ENCODE assay signal across 18 mouse cellular contexts in genomic region chr4:139948591-139948990, GRCm38 (mm10). TPM values are rescaled to one million over a fixed set of nuclear protein-coding genes. Genes with fewer than 3 reads are reported as not detected.
DNase-seq lines count a peak whose midpoint lies in the region; ATAC-seq and TF ChIP-seq lines count a peak whose summit lies in the region.
"Had no signal": no experiment of that assay in that cellular context is flagged by ENCODE, and none has a peak within 500 bp of the region (broad histone marks: within the 10 kb centered on the region; RNA-seq: fewer than 3 reads in every experiment).

No protein-coding gene starts in this region.

- 16% methylated on average over 7 of the region's 7 CpGs for WGBS in lung, embryonic 14.5 days
- WGBS in hindbrain, embryonic 13.5 days, result 8% methylated on average over 7 of the region's 7 CpGs
- WGBS in heart, embryonic 11.5 days (ENCODE audit: insufficient replicate concordance), result 29% methylated on average over 7 of the region's 7 CpGs

- no peaks in the 10 kb centered on the region for H3K36me3 ChIP-seq in lung, embryonic 14.5 days (ENCODE audit: insufficient read depth)
- H3K36me3 ChIP-seq in hindbrain, embryonic 13.5 days, result no peaks in the 10 kb centered on the region
- no peaks in the 10 kb centered on the region for H3K36me3 ChIP-seq in heart, embryonic 11.5 days (ENCODE audit: control insufficient read depth, insufficient read depth, low read length)
- H3K36me3 ChIP-seq: heart, embryonic 10.5 days; limb, embryonic 10.5 days; liver, embryonic 13.5 days had no signal

- ATAC-seq in lung, embryonic 14.5 days (ENCODE audit: insufficient read depth), result no peak
- ATAC-seq in hindbrain, embryonic 13.5 days (ENCODE audit: low FRiP score), result peak; percentile 70
- ATAC-seq in heart, embryonic 11.5 days (replicated peaks; ENCODE audit: insufficient number of reproducible peaks, low FRiP score, low TSS enrichment), result no peak

- no peak overlapping the region for H3K4me2 ChIP-seq in lung, embryonic 14.5 days
- no peak overlapping the region for H3K4me2 ChIP-seq in hindbrain, embryonic 13.5 days
- H3K4me2 ChIP-seq in heart, embryonic 11.5 days, result no peak overlapping the region
- H3K4me2 ChIP-seq: liver, embryonic 13.5 days had no signal

- no peak for TF ChIP-seq CTCF in lung, embryonic 14.5 days (IDR thresholded peaks at IDR 0.05; ENCODE audit: low read depth)

- H3K4me3 ChIP-seq in lung, embryonic 14.5 days (ENCODE audit: low read depth, low read length), result no peak overlapping the region
- no peak overlapping the region for H3K4me3 ChIP-seq in hindbrain, embryonic 13.5 days
- H3K4me3 ChIP-seq in heart, embryonic 11.5 days (ENCODE audit: low read depth, low read length), result no peak overlapping the region
- H3K4me3 ChIP-seq: heart, embryonic 10.5 days; limb, embryonic 10.5 days; liver, embryonic 13.5 days had no signal

- no peak overlapping the region for H3K9ac ChIP-seq in lung, embryonic 14.5 days
- no peak overlapping the region for H3K9ac ChIP-seq in hindbrain, embryonic 13.5 days
- no peak overlapping the region for H3K9ac ChIP-seq in heart, embryonic 11.5 days (ENCODE audit: low read depth, low read length)
- H3K9ac ChIP-seq: liver, embryonic 13.5 days had no signal

- H3K27ac ChIP-seq in lung, embryonic 14.5 days (ENCODE audit: low read depth), result no peak overlapping the region
- peak overlapping the region; percentile 68 for H3K27ac ChIP-seq in hindbrain, embryonic 13.5 days
- no peak overlapping the region for H3K27ac ChIP-seq in heart, embryonic 11.5 days (ENCODE audit: low read depth, low read length)
- H3K27ac ChIP-seq: heart, embryonic 10.5 days; limb, embryonic 10.5 days; liver, embryonic 13.5 days had no signal

- peak; percentile 47 to 65 for DNase-seq in cerebellum, postnatal 10 days
- DNase-seq in cerebellum, adult 18-20 months, result no peak
- DNase-seq in lung, embryonic 14.5 days, result peak; percentile 16
- no peak for DNase-seq in lung, postnatal 4 days
- DNase-seq in retina, embryonic 14.5 days (ENCODE audit: low spot score), result peak; percentile 49
- DNase-seq in gastrocnemius, adult 8-10 months (ENCODE audit: low spot score in 2 of 2), result no peak
- DNase-seq: cerebellum, postnatal 36 days; gastrocnemius, postnatal 10 days; heart, postnatal 36 days; kidney, adult 8-10 months; kidney, postnatal 4 days; liver, embryonic 13.5 days; lung, postnatal 14 days; right cerebral cortex, postnatal 4 days had no signal

- no peaks in the 10 kb centered on the region for H3K27me3 ChIP-seq in lung, embryonic 14.5 days (ENCODE audit: insufficient read depth, low read length)
- H3K27me3 ChIP-seq in hindbrain, embryonic 13.5 days, result peaks cover 36% of the 10 kb centered on the region
- H3K27me3 ChIP-seq in heart, embryonic 11.5 days (ENCODE audit: control insufficient read depth, insufficient read depth, low read length), result no peaks in the 10 kb centered on the region
- H3K27me3 ChIP-seq: liver, embryonic 13.5 days had no signal

- no peaks in the 10 kb centered on the region for H3K9me3 ChIP-seq in lung, embryonic 14.5 days (ENCODE audit: low read depth, low read length)
- H3K9me3 ChIP-seq in hindbrain, embryonic 13.5 days, result no peaks in the 10 kb centered on the region
- H3K9me3 ChIP-seq in heart, embryonic 11.5 days (replicated peaks; ENCODE audit: control insufficient read depth, low read length), result peaks cover 3% of the 10 kb centered on the region; the same call in 1 of the 2 replicates
- H3K9me3 ChIP-seq: heart, embryonic 10.5 days; limb, embryonic 10.5 days had no signal

- no peaks in the 10 kb centered on the region for H3K4me1 ChIP-seq in lung, embryonic 14.5 days (ENCODE audit: insufficient read depth)
- H3K4me1 ChIP-seq in hindbrain, embryonic 13.5 days (replicated peaks), result peaks cover 23% of the 10 kb centered on the region
- H3K4me1 ChIP-seq in heart, embryonic 11.5 days (ENCODE audit: control insufficient read depth, insufficient read depth, low read length), result 0 out of 2 replicates have a peak, but pooled peaks cover 2% of the 10 kb centered on the region
- H3K4me1 ChIP-seq: liver, embryonic 13.5 days had no signal

RNA-seq across cellular contexts. Expression of gene Klhdc7a, which starts 19.2 kb away (rescaled TPM):
- polyA plus RNA-seq in lung, embryonic 14.5 days (2014; fragmentation: Nextera tagmentation; extraction: Ambion mirVana), result 0.47 and 0.53 TPM in 2 replicates
- polyA plus RNA-seq in hindbrain, embryonic 13.5 days (2015; fragmentation: Nextera tagmentation; extraction: Ambion mirVana), result 0.47 and 0.61 TPM in 2 replicates
- polyA plus RNA-seq in heart, embryonic 11.5 days (2014; fragmentation: Nextera tagmentation; extraction: Ambion mirVana), result 0.04 TPM in 1 of 2 replicates, not detected in the other
- under 1 TPM; 0.07 to 0.88 (median 0.30) TPM for total RNA-seq in gastrocnemius, adult 8-10 months (2022)

Comparison
In these comparisons a context has a peak if more than half of its experiments do, and no peak if none do; other contexts are left out.
1. DNase-seq: peak in cerebellum, postnatal 10 days (2 of 2), lung, embryonic 14.5 days (single experiment) and retina, embryonic 14.5 days (single experiment); none in cerebellum, adult 18-20 months (0 of 2), lung, postnatal 4 days (0 of 2) and gastrocnemius, adult 8-10 months (0 of 2).